Mouse (Mus musculus) 3T3-L1 (cell line): ENCODE results near the gene Manba.

Experiments
- DNase-seq: peaks from one replicate; pipeline ENCODE4 v3.0.0-alpha.2; 2015; ENCODE audit warnings: low read depth, low spot score

Gene Manba

DNA sequence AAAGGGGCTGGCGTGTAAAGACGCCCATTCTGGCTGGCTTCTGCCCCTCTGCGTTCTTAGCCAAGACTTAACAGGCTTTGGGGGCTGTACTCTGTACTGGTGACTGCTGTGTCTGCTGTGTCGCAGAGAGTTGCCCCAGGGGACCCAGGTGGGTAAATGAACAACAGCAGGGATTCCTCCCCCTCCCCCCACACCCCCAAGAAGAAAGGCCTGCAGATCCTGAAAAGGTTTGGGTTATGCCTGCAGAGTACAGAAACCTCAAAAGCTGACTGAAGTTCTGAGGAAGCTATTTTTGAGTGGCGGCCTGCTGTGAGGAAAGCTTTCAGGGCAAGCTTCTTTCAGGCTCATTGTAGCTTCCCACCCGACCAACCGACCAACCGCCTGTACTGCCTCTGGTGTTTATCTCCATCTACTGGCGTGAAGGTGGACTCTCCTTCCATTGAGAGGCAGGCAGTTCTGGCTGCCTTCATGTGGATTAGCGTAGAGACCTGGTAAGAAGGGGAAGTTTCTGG lies 96.3 kb downstream of the Manba start:
- DNase-seq: peak; percentile 54

DNA sequence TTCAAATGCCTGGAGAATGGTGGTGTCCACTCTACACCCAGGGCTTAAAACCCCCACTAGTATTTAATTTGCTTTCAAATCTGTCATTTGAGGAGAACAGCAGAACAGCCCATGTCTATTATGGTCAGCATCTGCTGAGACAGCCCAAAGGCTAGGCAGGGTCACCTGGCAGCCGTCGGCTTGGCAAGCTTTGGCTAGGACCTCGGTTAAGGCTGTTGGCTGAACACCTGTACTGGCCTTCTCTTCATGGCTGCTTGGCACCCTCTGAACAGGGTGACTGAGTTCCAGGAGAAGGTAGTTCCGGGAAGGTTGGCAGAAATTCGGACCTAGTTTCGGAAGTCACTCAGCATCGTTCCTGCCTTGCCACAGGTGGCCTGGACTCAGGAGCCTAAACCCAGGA lies 96.8 kb downstream of the Manba start:
- DNase-seq: no peak

DNA sequence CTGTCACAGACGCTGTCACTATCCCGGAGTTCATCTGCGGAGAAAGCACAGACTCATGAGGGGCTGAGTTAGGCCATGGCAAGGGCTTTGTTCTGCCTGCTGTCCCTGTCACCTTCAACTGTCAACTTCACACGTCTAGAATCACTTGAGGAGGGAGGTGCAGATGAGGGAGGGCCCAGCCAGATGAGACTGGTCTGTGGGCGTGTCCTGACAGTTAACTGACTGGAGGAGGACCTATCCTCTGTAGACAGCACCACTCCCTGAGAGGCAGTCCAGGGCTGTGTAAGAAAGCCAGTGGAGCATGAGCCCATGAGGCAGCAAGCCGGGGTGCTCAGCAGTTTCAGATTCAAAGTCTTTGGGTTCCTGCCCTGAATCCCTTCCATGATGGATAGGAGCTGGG lies 100.1 kb downstream of the Manba start:
- no peak for DNase-seq

DNA sequence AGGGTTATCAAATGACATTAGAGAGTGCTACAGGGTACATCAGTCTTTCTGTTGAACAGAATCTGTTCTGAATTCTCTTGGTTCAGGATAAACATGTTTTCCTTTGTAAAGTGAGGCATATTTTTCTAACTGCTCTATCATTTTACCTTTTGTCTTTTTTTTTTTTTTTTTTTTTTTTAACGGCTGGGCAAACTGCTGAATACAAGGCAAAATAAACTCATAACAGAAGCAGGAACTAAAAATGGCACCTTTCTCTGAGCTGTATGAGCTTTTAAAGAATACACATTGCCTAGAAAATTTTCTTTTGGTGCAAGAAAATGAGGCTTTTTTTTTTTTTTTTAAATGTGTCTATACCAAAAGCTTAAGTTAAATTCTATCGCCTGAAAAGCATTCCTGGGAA lies 100.6 kb downstream of the Manba start:
- DNase-seq: no peak

DNA sequence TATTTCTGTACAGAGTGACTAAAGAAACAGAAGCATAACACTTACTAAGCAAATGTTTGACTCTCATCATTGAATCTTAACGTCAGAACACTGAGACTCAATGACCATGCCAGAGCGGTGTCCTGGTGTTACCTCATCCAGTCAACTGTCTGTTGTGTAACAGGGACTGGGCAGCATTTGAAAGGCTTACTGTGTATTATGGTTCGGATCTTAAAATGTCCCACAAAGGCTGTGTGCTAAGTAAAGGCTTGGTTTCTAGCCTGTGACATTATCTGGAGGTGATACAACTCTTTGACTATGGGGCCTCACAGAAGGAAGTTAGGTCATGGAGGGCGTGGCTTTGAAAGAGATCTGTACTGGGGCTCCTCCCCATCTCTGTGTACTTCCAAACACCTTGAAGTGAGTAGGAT lies 101.1 kb downstream of the Manba start:
- peak; percentile 10 for DNase-seq

DNA sequence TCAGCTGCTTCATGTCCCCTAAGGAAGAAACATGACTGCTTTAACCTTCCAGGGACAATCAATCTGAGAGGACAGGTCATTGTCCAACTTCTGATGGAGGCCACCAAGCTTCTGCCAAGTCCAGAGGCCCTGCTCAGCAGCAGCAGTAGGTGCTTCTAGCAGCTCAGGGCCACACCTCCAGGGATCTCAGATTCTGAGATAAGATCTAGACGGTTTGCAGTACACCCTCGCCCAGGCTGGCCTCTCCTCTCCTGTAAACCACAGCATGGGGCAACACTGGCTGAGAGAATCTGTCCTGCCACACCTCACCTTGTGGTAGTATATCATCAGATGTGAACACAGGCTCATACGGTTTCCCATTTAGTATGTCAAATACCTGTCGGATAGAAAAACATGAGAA lies 105.1 kb downstream of the Manba start:
- no peak for DNase-seq

DNA sequence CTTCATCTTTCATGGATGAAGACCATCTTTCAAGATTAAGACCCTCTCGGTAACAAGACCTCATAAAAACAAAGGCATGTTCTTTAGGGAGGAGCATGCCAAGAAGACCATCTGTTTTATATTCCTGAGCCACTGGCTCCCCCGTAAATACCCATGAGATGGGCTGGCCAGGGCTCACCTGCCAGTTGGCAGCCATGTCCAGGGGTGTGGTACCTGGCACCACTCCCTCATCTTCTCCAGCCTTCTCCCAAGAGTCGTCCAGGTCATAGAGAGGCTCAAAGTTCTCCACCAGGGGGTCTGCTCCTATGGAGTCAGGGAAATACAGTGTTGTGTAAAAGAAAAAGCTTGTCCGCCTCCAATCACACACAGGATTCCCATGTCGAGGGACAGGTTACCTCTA lies 106.0 kb downstream of the Manba start:
- no peak for DNase-seq

DNA sequence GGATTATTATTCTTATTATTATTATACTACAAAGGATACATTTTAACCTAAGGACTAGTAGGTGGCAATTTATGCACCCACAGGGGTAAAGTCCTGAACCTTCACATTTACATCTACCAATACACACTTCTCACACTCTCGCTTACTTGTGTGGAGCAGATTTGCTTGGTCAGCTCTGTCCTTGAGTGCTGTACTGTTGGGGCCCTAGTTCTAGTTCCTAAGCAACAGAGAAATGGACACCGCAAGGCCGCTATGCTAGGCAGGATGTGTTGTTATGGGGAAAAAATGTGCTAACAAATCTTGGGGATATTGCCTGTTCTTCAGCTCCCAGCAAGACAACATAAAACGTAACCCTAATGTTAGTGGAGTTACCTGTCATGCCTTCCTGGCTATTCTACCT lies 106.6 kb downstream of the Manba start:
- DNase-seq: no peak

DNA sequence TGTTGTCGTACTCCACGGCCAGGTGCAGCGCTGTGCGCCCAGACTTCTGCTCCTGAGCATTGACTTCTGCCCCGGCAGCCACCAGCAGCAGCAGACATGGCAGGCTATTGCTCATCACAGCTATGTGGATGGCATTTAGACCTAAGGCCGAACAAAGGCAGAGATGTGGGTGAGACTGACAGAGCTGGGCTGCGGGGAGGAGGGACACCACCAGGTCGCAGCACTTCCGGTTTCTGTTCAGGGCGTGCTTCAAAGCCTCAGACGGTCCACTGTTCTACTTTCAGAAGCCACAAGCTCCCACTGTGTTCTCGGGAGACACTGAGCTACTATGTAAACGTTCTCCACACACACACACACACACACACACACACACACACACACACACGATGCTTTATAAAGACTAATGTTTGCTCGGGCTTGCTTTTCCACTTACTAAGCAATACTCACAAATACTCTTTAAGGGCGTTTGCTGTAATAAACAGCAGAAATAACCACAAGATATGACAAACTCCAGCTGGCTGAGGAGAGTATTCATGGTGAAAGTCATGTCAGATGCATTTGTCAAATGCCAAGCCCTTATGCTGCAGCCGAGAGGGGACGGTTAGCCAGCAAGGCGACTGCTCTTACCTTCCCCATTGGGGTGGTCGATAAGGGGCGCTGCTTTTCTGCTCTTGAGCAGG lies 109.0 kb downstream of the Manba start:
- no peak for DNase-seq

DNA sequence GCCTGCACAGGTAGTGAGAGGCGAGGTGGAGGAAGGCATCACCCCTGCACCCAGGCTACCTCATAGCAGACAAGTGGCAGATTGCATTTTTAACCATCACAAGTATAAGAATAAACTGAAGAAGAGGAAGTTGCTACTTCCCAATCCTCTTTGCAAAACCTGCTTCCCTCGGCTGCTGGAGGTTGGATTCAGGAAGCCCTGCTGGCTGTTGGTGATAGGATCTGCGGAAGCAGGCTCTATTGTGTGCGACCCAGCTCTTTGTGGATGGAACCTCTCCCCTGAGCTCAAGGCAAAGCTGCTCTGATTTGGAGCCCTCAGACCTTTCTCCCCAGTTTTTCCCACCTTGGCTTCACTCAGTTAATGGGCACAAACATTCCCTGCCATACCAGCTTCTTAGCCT lies 111.6 kb downstream of the Manba start:
- no peak for DNase-seq

DNA sequence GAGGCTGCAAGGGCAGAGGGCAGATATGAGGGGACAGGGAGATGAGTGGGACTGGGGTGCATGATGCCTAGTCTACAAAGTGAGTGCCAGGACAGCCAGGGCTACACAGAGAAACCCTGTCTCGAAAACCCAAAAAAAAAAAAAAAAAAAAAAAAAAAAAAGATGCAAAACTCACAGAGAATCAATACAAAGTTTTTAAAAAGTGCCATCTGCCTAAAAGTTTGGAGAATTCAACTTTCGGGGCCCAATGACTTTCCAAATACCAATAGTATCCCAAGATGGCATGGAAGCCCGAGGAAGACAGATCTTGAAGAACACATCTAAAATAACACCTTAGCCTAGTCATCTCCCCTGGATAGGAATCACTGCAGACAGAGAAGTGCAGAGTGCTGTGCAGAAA lies 112.9 kb downstream of the Manba start:
- DNase-seq: no peak

DNA sequence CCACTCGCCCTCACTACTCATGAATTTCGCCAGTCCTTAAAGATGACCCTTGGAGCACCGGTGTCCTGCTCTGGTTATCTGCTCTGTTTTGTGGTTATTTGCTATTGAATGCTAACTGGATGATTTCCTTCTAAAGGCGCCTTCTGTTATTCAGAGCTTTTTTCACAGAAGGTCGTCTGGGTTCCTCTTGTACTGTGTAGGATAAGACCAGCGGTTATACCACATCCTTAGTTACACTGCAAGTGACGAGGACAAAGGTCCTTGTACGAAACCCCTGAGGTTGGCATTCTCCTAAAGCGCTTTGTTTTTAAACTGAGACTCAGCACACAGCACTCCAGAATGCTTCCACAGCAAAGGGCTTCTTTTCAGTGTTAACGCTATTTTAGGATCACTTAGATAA lies 117.3 kb downstream of the Manba start:
- DNase-seq: no peak

DNA sequence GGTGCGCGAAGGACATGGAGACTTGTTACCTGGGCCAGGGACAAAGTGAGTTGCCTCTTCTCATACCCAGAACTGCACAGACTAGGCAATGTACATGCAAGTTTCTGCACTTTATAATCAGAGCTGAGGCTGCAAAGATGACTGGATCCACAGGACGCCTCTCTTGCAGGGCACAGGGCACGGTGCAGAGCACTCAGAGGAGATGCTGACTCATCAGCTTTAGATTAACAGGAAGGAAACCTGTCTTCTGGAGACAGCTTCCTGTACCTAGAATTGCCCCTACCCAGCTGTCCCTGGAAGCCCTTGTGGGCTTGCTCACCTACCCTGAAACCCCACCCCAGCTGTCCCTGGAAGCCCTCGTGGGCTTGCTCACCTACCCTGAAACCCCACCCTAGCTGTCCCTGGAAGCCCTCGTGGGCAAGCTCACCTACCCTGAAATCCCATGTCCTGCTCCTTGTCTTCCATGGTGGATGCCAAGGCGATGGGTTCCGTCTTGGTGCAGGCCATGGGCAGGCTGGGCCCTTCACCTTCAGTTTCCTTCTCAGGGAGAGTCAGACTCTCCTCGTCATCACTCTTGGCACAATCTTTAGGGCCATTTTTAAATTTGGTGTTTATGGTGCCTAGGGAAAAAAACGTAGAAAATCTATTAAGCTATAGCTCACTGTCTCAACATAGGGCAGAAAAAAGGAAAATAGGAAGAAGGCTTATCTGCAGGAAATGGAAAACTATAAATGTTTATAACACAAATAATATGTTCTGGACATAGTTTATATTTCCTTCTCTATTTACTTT lies 119.4 kb downstream of the Manba start:
- DNase-seq: no peak

DNA sequence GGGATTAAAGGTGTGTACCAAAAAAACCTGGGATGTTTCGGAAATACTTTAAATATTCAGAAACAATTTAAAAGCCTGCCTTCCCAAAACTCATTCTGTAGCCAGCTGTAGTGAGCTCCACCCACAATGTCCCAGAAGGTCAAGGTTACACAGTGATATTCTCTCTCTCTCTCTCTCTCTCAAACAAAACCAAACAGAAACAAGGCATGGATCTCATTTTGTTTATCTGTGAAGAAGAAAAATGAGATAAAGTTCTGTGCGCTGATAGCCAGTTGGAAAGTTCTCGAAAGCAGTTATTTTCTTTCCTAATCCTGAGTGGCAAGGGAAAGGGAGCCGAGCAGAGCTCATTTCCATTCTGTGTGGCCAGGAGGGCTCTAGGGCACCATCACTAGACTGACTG lies 120.1 kb downstream of the Manba start:
- no peak for DNase-seq

DNA sequence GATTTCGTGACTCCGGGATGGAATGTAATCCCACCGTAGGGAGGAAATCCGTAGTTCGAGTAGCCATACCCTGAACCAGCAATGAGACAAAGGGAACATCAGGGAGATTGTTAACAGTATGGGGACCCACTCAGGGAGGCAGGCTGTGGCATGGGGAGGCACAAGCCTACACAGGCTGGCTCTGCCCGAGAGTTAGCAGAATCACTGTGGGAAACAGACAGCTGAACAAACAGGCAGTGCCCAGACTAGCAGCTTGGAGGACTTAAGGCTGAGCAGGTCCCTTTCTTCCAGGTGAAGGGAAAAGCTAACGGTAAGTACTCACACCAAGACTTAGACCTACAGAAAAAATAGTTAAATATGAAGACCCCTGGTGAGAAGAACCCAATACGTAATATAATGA lies 121.2 kb downstream of the Manba start:
- DNase-seq: no peak

DNA sequence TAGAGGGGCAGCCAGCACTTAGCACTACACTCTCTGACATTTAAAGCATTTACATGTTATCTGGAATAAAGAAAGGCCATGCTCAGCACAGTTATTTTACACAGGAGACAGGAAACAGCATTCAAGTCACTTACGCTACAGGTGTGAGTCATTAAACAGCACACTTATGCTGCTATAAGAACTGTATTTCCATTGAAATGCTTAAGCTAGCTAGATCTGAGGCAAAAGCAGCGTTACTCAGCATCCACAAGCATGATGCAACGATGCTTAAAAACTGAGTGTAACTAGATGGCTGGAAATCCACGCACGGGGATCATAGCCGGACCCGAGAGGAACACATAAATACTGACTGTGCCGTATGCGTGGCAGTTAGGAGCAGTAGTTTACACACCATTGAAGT lies 121.6 kb downstream of the Manba start:
- DNase-seq: no peak

DNA sequence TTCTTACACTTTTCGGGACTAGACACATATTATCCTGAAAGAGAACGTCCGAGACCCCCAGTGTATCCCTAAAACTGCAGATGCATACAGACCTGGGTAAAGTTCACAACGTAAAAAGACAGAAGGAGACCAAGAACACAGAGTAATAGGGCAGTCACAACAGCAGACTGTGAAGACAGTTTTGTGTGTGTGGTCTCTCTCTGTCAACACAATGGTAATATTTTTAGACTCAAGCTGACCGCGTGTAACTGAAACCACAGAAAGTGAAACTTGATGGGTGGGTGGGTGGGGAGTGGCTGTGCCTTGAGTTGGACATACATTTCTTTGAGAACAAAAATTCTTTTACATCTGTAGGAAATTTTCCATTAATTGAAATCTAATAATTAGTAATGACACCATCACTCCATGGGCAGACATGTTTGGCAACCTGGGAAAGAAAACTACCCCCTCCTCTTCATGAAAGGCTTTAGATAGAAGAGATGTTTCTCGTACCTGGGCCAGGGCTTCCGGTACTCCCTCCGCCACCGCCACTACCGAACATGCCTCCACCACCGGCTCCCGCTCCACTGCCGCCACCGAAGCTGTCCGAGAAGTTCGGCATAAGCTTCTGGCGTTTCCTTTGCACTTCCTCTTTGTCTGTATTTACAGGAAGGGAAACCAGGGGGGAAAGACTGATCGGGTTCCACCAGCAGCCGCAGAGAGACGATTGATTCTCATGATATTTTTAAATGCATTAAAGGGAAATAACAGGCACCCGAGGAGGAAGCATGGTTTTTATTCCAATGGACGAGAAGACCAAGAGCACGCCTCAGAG lies 122.5 kb downstream of the Manba start:
- no peak for DNase-seq

DNA sequence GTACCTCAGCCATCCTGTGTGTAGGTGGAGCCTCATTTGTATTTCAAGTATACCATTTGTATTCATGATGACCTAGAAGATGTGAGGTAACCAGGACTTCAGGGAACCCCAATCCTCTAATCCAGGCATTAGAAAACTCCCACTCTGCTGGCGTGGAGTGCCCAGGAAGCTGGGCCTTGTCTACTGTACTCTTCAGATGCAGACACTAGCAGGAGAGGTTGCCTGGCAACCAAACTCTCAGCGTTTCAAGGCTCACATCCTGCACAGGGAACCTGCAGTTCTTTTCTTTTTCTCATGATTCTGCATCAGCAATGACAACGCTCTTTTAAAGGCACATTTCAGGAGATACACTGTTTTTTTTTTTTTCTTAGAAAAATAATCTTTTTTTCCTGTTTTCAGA lies 124.8 kb downstream of the Manba start:
- DNase-seq: no peak

DNA sequence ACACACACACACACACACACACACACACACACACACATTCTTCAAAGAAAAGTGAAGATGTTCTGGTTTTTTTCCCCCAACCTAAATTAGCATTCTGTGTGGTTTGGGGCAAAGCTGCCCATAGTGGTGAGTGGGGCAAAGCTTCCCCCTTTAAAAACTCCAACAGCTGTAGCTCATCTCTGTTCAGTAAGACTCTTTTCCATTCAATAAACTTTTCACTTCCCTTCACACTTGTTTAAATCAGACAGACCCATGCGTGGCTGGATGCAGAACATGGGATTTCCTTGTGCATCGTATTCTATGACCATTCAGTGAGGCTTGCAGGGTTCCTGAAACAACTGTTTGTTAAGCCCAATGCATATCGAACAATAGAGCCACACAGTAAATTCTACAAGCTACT lies 129.0 kb downstream of the Manba start:
- no peak for DNase-seq

DNA sequence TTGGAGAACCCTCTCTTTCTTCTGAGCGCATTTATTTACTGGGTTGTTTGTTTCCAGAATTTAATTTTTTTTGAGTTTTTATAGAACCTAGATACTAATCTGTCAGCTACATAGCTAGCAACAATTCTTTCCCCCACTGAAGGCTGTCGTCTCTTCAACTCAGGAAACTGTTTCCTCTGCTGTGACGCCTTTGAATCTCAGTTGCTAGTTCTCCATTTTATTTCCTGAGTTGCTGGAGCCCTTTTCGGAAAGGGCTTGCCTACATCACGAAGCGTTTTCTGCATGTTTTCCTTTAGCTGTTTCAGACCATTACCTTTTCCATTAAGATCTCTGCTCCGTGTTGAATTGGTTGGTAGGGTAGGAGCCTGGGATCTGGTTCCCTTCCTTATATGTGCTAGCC lies 131.3 kb downstream of the Manba start:
- no peak for DNase-seq
